Mouse (Mus musculus) heart, postnatal 4 days (tissue): Measurements from ENCODE around the gene Mthfsd. TPM values are rescaled to one million over a fixed set of nuclear protein-coding genes. Genes with fewer than 3 reads are reported as not detected.
A peak's percentile ranks its signal among the peaks of the same experiment; 100 is the strongest.

Experiments used
- DNase-seq: peaks from one replicate; pipeline ENCODE4 v3.0.0; 2021
- microRNA-seq, 2 experiments: library from miRNA; unstranded; fragments of <30 nt; microRNA quantifications; one replicate each; pipeline ENCODE4 v1.2.0; 2021 to 2022
- total RNA-seq, 2 experiments: library from RNA; stranded (reverse); gene quantifications; 2 replicates each; pipeline ENCODE4 v1.2.3; 2021

Gene Mthfsd
- total RNA-seq, 2 experiments from 2014 or later: 14.5 to 15.3 TPM

DNA sequence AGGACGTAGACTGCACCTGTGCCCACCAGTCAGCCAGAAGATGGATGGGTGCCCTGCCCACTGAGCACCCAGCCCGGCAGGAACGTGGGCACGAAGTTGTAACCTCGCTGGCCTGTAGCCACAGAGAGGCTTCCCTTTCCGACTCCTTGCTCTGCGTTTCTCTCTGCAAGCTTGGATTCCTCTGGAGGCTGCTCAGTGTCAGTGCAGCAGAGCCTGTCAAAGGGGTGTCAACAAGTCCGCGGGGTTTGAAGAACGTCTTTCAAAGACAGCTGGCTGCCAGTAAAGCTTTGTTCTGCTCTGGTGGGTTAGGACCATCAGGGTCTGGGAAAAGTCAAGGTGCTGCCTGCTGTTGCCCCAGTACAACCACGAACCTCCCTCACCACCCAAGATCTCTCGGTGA lies 36.7 kb downstream of the Mthfsd start:
- no peak for DNase-seq

DNA sequence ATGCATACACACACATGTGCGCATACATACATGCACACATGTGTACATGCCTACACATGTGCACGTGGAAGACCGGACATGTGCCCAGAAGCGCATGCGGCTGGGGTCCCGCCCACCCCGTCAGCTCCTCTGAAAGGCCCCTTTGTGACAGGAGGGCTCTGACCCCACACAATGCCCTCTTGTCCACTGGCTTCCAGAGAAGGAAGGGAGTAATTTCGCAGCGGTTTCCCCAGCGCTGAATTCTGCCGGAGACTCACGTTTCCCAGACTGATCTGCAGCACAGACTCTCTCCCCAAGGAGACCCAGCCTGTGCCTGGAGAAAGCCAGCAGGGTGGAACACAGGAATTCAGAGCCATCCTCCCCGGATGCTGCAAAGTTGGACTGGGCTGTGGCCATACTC lies 44.5 kb downstream of the Mthfsd start:
- DNase-seq: no peak

DNA sequence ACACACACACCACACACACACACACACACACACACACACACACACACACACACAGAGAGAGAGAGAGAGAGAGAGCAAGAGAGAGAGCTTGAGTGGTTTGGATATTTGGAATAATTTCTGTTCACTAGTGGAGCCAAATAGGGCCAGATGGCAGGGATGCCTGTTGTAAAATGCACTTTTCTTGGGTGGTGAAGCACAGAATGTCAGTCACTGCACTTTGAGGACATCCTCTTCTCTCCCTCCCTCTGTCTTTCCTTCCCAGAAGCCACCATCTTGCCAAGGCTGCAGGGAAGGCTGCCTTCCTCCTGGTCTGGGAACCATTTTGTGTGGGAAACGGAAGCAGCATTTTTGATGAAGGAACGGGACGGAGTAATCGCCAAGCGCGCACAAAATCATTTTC lies 45.7 kb downstream of the Mthfsd start:
- DNase-seq: no peak

DNA sequence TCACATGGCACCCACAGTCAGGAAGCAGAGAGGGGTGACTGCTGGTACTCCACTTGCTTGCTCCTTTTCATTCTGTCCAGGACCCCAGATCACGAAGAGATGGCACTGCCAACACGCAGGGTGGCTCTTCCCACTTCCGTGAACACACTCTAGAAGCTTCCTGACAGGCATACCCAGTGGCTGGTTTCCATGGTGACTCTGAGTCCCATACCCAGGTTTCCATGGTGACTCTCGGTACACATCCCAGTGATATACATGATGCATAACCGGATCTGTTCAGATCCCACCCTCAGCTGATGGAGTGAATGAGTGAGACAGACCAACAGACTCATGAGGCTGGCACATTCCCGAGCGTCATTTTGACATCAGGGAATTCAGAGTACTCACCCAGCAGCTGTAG lies 49.1 kb downstream of the Mthfsd start:
- DNase-seq: no peak

DNA sequence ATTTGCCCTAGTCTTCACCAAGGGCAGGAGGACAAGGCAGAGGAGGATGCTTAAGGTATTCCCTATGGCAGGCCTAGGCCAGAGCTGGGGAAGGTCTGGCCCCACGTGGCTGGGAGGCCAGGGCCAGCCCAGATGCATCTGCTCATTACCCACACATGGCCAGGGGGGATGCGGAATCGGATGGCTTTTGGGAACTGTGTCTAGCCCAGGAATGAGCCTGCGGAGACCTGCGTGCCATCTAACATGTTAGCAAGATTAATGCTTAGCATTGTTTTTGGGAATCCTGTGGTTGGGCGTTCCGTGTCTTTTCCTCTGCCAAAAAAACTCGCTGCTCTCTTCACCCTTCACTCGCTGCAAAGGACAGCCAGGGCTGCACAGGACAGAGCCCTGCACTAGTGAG lies 50.1 kb downstream of the Mthfsd start:
- no peak for DNase-seq

DNA sequence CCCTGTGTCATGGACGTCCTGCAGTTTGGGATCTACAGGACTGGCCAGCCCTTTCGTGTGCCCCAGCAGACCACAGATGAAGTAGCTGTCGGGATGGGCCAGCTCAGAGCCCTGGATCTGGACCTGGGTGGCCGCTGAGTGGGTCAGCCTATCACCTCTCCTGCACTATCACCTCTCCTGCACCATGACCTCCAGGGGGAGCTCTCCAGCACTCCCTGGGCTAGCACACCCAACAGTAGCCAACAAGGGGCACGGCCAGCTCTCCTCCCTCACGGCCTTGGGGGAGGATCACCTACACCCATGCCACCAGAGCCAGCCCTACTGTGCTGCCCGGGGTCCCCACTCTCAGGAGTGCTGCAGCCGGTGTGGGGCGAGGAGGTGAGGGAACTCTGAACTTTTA lies 60.8 kb downstream of the Mthfsd start:
- DNase-seq: peak; percentile 18

DNA sequence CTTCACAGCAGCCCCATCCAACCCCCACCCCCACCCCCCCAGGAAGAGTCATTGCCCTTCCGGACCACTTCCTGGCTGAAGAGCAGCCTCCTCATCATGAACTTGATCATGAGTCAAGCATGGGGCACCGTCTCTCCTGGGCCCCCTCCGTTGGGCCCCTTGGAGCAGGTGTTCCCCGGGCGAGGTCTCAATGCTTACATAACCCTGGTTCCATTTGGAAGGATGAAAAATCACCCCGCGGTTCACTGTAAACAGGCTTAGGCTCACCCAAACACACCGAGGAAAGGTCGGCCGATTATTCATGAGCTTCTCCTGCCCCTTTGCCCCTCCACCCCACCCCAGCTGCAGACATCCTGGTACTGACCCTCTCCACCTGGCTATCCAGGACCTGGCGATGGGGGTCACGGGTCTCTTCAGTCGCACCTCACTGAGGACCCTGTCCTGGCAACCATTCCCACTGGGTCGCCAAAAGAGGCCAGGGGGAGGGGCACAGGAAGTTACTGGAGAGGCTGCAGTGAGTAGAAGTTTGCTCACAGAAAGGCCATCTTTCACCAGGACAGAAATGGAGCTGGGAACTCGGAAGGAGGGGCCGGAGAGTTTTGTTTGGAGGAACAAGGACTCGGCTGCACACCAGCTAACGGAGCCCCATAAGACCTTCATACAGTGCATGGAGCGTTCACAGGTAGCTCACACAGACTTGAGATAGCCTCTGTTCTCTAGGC lies 64.3 kb downstream of the Mthfsd start:
- no peak for DNase-seq

Small RNA genes within 50 kb of the gene (microRNA-seq; reads per million reads assigned to microRNA genes)
- gene Gm27530: 0 reads per million in 2 experiments

Other genes starting within 250 kb of the Mthfsd start
- under 1 TPM; 0.43 to 0.50 TPM for gene Foxf1, start 24.0 kb downstream of the Mthfsd start, total RNA-seq
- gene Foxc2, start 7.8 kb upstream of the Mthfsd start, total RNA-seq: 1 to 10 TPM; 8.7 to 8.9 TPM
- under 1 TPM; 0.56 to 0.60 TPM for gene Foxl1, start 19.5 kb upstream of the Mthfsd start, total RNA-seq